Mouse (Mus musculus) C2C12 (cell line): ENCODE results near the gene C330021F23Rik.

Experiments
- CTCF ChIP-seq: IDR thresholded peaks from one replicate; pipeline ENCODE4 v1.5.1; 2011; ENCODE audit not compliant: control insufficient read depth, insufficient read depth, insufficient read length
- MYOD1 ChIP-seq: IDR thresholded peaks from one replicate; pipeline ENCODE4 v1.6.1; 2011; ENCODE audit warnings: low read depth; ENCODE audit not compliant: control insufficient read depth, insufficient read length
- MYOG ChIP-seq: IDR thresholded peaks from one replicate; pipeline ENCODE4 v1.6.1; 2011; ENCODE audit not compliant: control insufficient read depth, insufficient read length; ENCODE audit errors: extremely low read depth

DNA sequence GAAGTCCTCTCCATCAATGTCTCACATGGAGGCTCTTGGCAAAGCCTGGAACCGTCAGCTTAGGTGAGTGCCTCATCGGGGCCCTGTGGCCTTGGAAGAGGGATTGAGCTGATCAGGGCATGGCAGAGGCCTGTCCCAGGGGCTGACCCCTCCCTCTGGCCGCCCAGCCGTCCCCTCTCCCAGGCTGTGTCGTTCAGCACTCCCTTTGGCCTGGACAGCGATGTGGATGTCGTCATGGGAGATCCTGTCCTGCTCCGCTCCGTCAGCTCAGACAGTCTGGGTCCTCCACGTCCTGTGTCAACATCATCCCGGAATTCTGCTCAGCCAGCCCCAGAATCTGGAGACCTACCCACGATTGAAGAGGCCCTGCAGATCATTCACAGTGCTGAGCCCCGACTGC is 35.6 kb downstream of the C330021F23Rik start:
- TF ChIP-seq CTCF: no peak
- no peak for TF ChIP-seq MYOG
- TF ChIP-seq MYOD1: no peak
